Mouse (Mus musculus) hindbrain, embryonic 13.5 days (tissue): ENCODE data around the gene Lemd2. TPM values are rescaled to one million over a fixed set of nuclear protein-coding genes. Genes with fewer than 3 reads are reported as not detected.
A peak's percentile ranks its signal among the peaks of the same experiment; 100 is the strongest.

Experiments used
- ATAC-seq: fragments of 200-750 bp; cut with Nextera tagmentation; 2 replicates; pipeline ENCODE4 v1.8.0; 2017; ENCODE audit warnings: moderate TSS enrichment; ENCODE audit not compliant: low FRiP score
- H3K27ac ChIP-seq: fragments of 300-500 bp; sonication (generic); 2 replicates; pipeline ENCODE4 v1.5.1; 2015; ENCODE audit warnings: inconsistent platforms, mild to moderate bottlenecking, moderate library complexity
- H3K27me3 ChIP-seq: fragments of 300-500 bp; sonication (generic); 2 replicates; pipeline ENCODE4 v1.6.1; 2015; ENCODE audit warnings: mild to moderate bottlenecking, inconsistent platforms
- H3K36me3 ChIP-seq: fragments of 300-500 bp; sonication (generic); 2 replicates; pipeline ENCODE4 v1.6.1; 2015; ENCODE audit warnings: mild to moderate bottlenecking, inconsistent platforms
- H3K4me1 ChIP-seq: fragments of 300-500 bp; sonication (generic); replicated peaks from 2 replicates; pipeline ENCODE4 v1.6.1; 2015; ENCODE audit warnings: inconsistent platforms
- H3K4me2 ChIP-seq: fragments of 300-500 bp; sonication (generic); 2 replicates; pipeline ENCODE4 v1.6.1; 2015; ENCODE audit warnings: inconsistent platforms, mild to moderate bottlenecking, moderate library complexity
- H3K4me3 ChIP-seq: fragments of 300-500 bp; sonication (generic); 2 replicates; pipeline ENCODE4 v1.5.1; 2015; ENCODE audit warnings: mild to moderate bottlenecking, inconsistent platforms
- H3K9ac ChIP-seq: fragments of 300-500 bp; sonication (generic); 2 replicates; pipeline ENCODE4 v1.6.1; 2015; ENCODE audit warnings: mild to moderate bottlenecking, inconsistent platforms
- H3K9me3 ChIP-seq: fragments of 300-500 bp; sonication (generic); 2 replicates; pipeline ENCODE4 v1.6.1; 2016; ENCODE audit warnings: inconsistent platforms
- WGBS: fragments of 180-500 bp; shearing (Covaris S2); methylation state at CpG from one replicate; pipeline ENCODE4 v1.1.7; 2015; 5-methylcytosine and 5-hydroxymethylcytosine counted together
- polyA plus RNA-seq: library from polyadenylated mRNA; unstranded; fragments of >200 nt; fragmentation: Nextera tagmentation; extraction: Ambion mirVana; gene quantifications from 2 replicates; pipeline ENCODE4 v1.2.1, GENCODE M21; 2015

Gene Lemd2
- polyA plus RNA-seq, 1 experiment from 2014 or later, result 19.9 TPM

GRCm38 (mm10) chr17:27221562-27221961, 17.3 kb upstream of the Lemd2 start:
- Histone ChIP-seq H3K27me3 (peaks cover 18% of the 10 kb centered on the region; the same call in 1 of the 2 replicates), H3K4me3 (no peak overlapping the region), H3K4me2 (no peak overlapping the region), H3K27ac (no peak overlapping the region), H3K9ac (no peak overlapping the region), H3K4me1 (peaks cover 40% of the 10 kb centered on the region), H3K36me3 (no peaks in the 10 kb centered on the region), H3K9me3 (no peaks in the 10 kb centered on the region)
- WGBS, result 94% methylated on average over 16 of the region's 16 CpGs
- ATAC-seq, result no peak

DNA sequence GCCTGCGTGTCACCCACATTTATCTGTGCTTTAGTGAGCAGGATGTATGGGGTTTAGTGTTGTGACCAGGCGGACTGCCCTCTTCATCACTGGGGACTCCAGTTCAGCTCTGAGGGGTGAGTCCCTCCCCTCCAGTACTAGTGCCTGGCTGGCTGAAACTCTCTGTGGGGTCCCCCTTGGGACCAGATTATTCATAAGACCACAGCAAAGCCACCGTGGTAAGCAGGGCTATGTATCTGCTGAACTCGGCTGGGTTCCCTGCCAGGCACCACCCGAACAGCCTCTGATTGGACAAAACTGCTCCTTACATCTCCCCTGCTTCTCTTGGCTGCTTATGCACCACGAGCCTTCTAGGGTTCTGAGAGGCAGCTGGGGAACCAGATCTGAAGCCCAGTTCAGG, 14.6 kb upstream of the Lemd2 start:
- Histone ChIP-seq H3K4me2 (no peak overlapping the region), H3K9ac (0 out of 2 replicates have a peak overlapping the region, but pooled peaks have one; percentile 19), H3K27me3 (peaks cover 14% of the 10 kb centered on the region; the same call in 1 of the 2 replicates), H3K27ac (no peak overlapping the region), H3K4me1 (peaks cover 25% of the 10 kb centered on the region), H3K36me3 (no peaks in the 10 kb centered on the region), H3K4me3 (no peak overlapping the region), H3K9me3 (no peaks in the 10 kb centered on the region)
- no peak for ATAC-seq
- 43% methylated on average over 6 of the region's 6 CpGs for WGBS

GRCm38 (mm10) chr17:27218364-27218763, 14.1 kb upstream of the Lemd2 start:
- no peak for ATAC-seq
- Histone ChIP-seq H3K9ac (0 out of 2 replicates have a peak overlapping the region, but pooled peaks have one; percentile 19), H3K27me3 (peaks cover 13% of the 10 kb centered on the region; the same call in 1 of the 2 replicates), H3K27ac (no peak overlapping the region), H3K36me3 (no peaks in the 10 kb centered on the region), H3K4me2 (no peak overlapping the region), H3K4me1 (peaks cover 25% of the 10 kb centered on the region), H3K9me3 (no peaks in the 10 kb centered on the region), H3K4me3 (no peak overlapping the region)
- 38% methylated on average over 7 of the region's 8 CpGs for WGBS

GRCm38 (mm10) chr17:27212768-27213525, 8.7 kb upstream of the Lemd2 start:
- WGBS, result 4% methylated on average over 11 of the region's 11 CpGs
- H3K27ac ChIP-seq, result 0 out of 2 replicates have a peak overlapping the region, but pooled peaks have one; percentile 15
- ATAC-seq, result 0 out of 2 replicates have a peak, but pooled peaks have one; percentile 53
- no peak overlapping the region for H3K4me3 ChIP-seq
- no peaks in the 10 kb centered on the region for H3K9me3 ChIP-seq
- peaks cover 15% of the 10 kb centered on the region; the same call in 1 of the 2 replicates for H3K27me3 ChIP-seq
- no peak overlapping the region for H3K9ac ChIP-seq
- H3K4me2 ChIP-seq, result no peak overlapping the region
- peaks cover 33% of the 10 kb centered on the region for H3K4me1 ChIP-seq
- H3K36me3 ChIP-seq, result no peaks in the 10 kb centered on the region

GRCm38 (mm10) chr17:27212006-27212405, 7.7 kb upstream of the Lemd2 start:
- peaks cover 10% of the 10 kb centered on the region; the same call in 1 of the 2 replicates for H3K27me3 ChIP-seq
- H3K4me3 ChIP-seq, result no peak overlapping the region
- H3K9ac ChIP-seq, result peak overlapping the region; percentile 39; the same call in 1 of the 2 replicates
- no peak for ATAC-seq
- 33% methylated on average over 6 of the region's 6 CpGs for WGBS
- peaks cover 34% of the 10 kb centered on the region for H3K4me1 ChIP-seq
- no peak overlapping the region; the same call in 1 of the 2 replicates for H3K27ac ChIP-seq
- no peak overlapping the region for H3K4me2 ChIP-seq
- H3K36me3 ChIP-seq, result no peaks in the 10 kb centered on the region
- H3K9me3 ChIP-seq, result no peaks in the 10 kb centered on the region

- no peak for ATAC-seq
- 62% methylated on average over 11 of the region's 11 CpGs for WGBS
- no peaks in the 10 kb centered on the region for H3K9me3 ChIP-seq
- H3K4me2 ChIP-seq, result no peak overlapping the region
- no peak overlapping the region for H3K4me3 ChIP-seq
- H3K9ac ChIP-seq, result no peak overlapping the region; the same call in 1 of the 2 replicates
- 0 out of 2 replicates have a peak, but pooled peaks cover 5% of the 10 kb centered on the region for H3K27me3 ChIP-seq
- no peaks in the 10 kb centered on the region for H3K36me3 ChIP-seq
- H3K4me1 ChIP-seq, result peaks cover 57% of the 10 kb centered on the region
- H3K27ac ChIP-seq, result peak overlapping the region; percentile 36
These were observed 2.9 kb upstream of the Lemd2 start for GRCm38 (mm10) chr17:27207113-27207707.

DNA sequence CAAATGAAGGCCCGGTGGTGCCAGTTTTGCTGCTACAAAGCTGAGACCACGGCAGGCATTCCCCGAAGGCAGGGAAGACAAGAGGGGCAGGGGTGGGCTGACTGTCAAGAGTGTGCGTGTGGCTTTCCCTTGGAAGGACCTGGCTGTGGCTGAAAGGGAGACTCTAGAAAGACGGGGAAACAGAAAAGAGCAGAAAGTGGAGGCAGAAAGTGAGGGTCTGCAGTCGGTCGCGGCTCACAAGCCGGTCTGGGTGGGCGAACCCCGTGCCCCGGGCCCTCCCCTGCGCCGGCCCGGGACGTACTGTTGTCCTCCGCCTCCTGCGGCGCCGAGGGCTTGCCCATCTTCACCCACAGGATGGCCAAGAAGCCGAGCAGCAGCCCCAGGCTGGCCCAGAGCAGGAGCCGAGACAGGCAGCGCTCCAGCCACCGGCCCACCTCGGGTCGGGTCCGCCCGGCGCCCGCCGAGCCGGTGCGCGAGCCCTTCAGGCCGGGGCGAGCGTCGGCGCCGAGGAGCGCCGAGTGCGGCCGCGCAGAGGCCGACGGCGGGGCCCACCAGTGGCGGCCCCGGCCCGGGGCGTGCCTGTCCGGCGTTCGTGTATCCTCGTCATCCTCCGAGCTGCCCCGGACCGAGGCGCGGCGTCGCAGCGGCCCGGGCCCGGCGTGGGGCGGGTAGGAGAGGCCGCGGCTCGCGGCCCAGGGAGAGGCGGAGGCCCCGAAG, 753 bp downstream of the Lemd2 start:
- H3K36me3 ChIP-seq, result peaks cover 33% of the 10 kb centered on the region
- H3K4me2 ChIP-seq, result peak overlapping the region; percentile 92
- peak overlapping the region; percentile 98 for H3K27ac ChIP-seq
- H3K4me3 ChIP-seq, result peak overlapping the region; percentile 93
- WGBS, result under 1% methylated on average over 69 of the region's 74 CpGs
- peak overlapping the region; percentile 99 for H3K9ac ChIP-seq
- H3K27me3 ChIP-seq, result no peaks in the 10 kb centered on the region
- no peaks in the 10 kb centered on the region for H3K9me3 ChIP-seq
- peak; percentile 57 for ATAC-seq
- H3K4me1 ChIP-seq, result peaks cover 68% of the 10 kb centered on the region

- no peaks in the 10 kb centered on the region for H3K27me3 ChIP-seq
- WGBS, result 47% methylated on average over 14 of the region's 14 CpGs
These were observed 1.3 kb downstream of the Lemd2 start for GRCm38 (mm10) chr17:27202919-27203357.

DNA sequence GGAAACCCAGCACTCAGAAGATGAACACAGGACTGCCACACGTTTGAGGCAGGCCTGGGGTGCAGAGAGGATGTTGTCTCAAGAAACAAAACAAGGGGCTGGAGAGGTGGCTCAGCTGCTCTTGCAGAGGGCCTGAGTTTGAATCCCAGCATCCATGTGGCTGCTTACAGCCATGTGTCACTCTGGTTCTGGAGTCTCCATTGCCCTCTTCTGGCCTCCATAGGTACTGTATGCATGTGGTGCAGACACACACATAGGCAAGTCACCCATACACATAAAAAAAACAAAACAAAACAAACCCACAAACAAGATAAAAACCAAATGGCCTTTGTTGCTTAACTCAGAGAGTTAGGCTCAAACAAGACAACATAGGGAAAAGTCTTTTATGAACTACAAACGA, 2.3 kb downstream of the Lemd2 start:
- H3K27ac ChIP-seq, result no peak overlapping the region
- H3K9me3 ChIP-seq, result no peaks in the 10 kb centered on the region
- no peaks in the 10 kb centered on the region for H3K27me3 ChIP-seq
- ATAC-seq, result no peak
- peaks cover 48% of the 10 kb centered on the region for H3K36me3 ChIP-seq
- WGBS, result 91% methylated on average over 2 of the region's 2 CpGs
- no peak overlapping the region for H3K9ac ChIP-seq
- no peak overlapping the region for H3K4me3 ChIP-seq
- peaks cover 61% of the 10 kb centered on the region for H3K4me1 ChIP-seq
- H3K4me2 ChIP-seq, result no peak overlapping the region

More at GRCm38 (mm10) chr17:27202919-27203357, 1.3 kb downstream of the Lemd2 start:
- ATAC-seq, result no peak
- Histone ChIP-seq H3K36me3 (peaks cover 39% of the 10 kb centered on the region), H3K9ac (peak overlapping the region; percentile 99), H3K4me1 (peaks cover 66% of the 10 kb centered on the region), H3K9me3 (no peaks in the 10 kb centered on the region), H3K4me2 (peak overlapping the region; percentile 92), H3K4me3 (peak overlapping the region; percentile 93), H3K27ac (peak overlapping the region; percentile 98)

- WGBS, result 63% methylated on average over 11 of the region's 11 CpGs
These were observed 3.5 kb downstream of the Lemd2 start for GRCm38 (mm10) chr17:27200801-27201200.

DNA sequence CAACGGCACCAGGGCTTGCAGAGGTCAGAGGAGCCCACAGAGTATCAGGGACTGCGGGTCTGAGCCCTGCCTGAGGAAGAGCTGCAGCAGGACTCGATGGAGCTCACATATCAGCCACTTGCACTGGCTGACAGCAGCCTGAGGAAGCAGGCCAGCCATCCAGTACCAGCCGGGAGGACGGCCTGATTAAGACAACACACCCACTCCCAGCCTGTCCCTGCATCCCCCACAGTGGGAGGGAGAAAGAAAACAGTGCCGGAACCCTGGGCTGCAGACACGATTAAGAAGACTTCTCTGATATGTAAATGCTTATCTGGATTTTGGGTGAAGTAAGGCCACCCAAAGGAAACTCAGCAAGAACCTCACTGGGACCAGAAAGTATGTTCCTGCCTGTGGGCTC, 4.4 kb downstream of the Lemd2 start:
- WGBS, result 76% methylated on average over 7 of the region's 7 CpGs
- H3K9ac ChIP-seq, result peak overlapping the region; percentile 26; the same call in 1 of the 2 replicates
- no peaks in the 10 kb centered on the region for H3K9me3 ChIP-seq
- H3K4me2 ChIP-seq, result no peak overlapping the region
- no peaks in the 10 kb centered on the region for H3K27me3 ChIP-seq
- peaks cover 60% of the 10 kb centered on the region for H3K4me1 ChIP-seq
- no peak for ATAC-seq
- H3K4me3 ChIP-seq, result no peak overlapping the region
- H3K27ac ChIP-seq, result no peak overlapping the region
- peaks cover 69% of the 10 kb centered on the region for H3K36me3 ChIP-seq

More at GRCm38 (mm10) chr17:27200801-27201200, 3.5 kb downstream of the Lemd2 start:
- ATAC-seq, result no peak
- Histone ChIP-seq H3K27ac (no peak overlapping the region), H3K4me3 (no peak overlapping the region), H3K4me1 (peaks cover 60% of the 10 kb centered on the region), H3K27me3 (no peaks in the 10 kb centered on the region), H3K4me2 (no peak overlapping the region), H3K9me3 (no peaks in the 10 kb centered on the region), H3K9ac (no peak overlapping the region; the same call in 1 of the 2 replicates), H3K36me3 (peaks cover 60% of the 10 kb centered on the region)

DNA sequence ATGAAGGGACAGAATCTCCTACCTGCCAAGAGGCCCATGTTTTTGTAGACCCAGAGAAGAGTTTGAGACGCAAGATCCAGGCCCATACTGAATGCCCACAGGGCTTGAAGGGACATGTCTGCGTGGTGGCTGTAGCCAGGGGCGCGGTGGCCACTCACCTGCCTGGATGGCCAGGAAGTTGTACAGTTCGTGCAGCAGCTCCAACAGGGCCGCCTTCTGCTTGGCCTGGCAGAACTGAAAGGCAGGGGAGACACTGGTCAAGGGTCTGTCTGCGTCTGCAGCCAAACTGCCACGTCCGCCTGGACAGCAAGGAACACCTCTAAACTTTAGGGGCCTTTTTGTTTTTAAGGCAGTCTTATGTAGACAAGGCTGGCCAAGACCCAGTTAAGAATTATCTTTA, 5.1 kb downstream of the Lemd2 start:
- WGBS, result 96% methylated on average over 9 of the region's 9 CpGs

More for the DNA sequence above, 5.1 kb downstream of the Lemd2 start:
- Histone ChIP-seq H3K27ac (no peak overlapping the region), H3K36me3 (peaks cover 76% of the 10 kb centered on the region), H3K27me3 (no peaks in the 10 kb centered on the region), H3K4me1 (peaks cover 63% of the 10 kb centered on the region), H3K9me3 (no peaks in the 10 kb centered on the region), H3K9ac (no peak overlapping the region), H3K4me2 (no peak overlapping the region), H3K4me3 (no peak overlapping the region)
- ATAC-seq, result no peak
